Mouse (Mus musculus) intestine, postnatal 0 days (tissue): ENCODE results near the gene Sdcbp2. TPM values are rescaled to one million over a fixed set of nuclear protein-coding genes. Genes with fewer than 3 reads are reported as not detected.
A peak's percentile ranks its signal among the peaks of the same experiment; 100 is the strongest.

Experiments
- ATAC-seq: fragments of 200-750 bp; cut with Nextera tagmentation; 2 replicates; pipeline ENCODE4 v1.8.0; 2017; ENCODE audit warnings: mild to moderate bottlenecking, moderate TSS enrichment, moderate library complexity
- H3K27ac ChIP-seq: fragments of 300-500 bp; sonication (generic); 2 replicates; pipeline ENCODE4 v1.5.1; 2014; ENCODE audit warnings: mild to moderate bottlenecking, low read depth, low read length, moderate library complexity
- H3K27me3 ChIP-seq: fragments of 300-500 bp; sonication (generic); replicated peaks from 2 replicates; pipeline ENCODE4 v1.6.1; 2014; ENCODE audit warnings: low read length, mixed read lengths; ENCODE audit not compliant: control insufficient read depth, insufficient read depth
- H3K36me3 ChIP-seq: fragments of 300-500 bp; sonication (generic); 2 replicates; pipeline ENCODE4 v1.6.1; 2014; ENCODE audit warnings: mild to moderate bottlenecking, moderate library complexity; ENCODE audit not compliant: control insufficient read depth, insufficient read depth
- H3K4me1 ChIP-seq: fragments of 300-500 bp; sonication (generic); replicated peaks from 2 replicates; pipeline ENCODE4 v1.6.1; 2014; ENCODE audit warnings: antibody characterized with exemption, low read length, mixed read lengths; ENCODE audit not compliant: control insufficient read depth, insufficient read depth
- H3K4me2 ChIP-seq: fragments of 300-500 bp; sonication (generic); replicated peaks from 2 replicates; pipeline ENCODE4 v1.6.1; 2014; ENCODE audit warnings: low read depth, mild to moderate bottlenecking, moderate library complexity
- H3K4me3 ChIP-seq: fragments of 300-500 bp; sonication (generic); 2 replicates; pipeline ENCODE4 v1.5.1; 2014; ENCODE audit warnings: low read depth, low read length
- H3K9ac ChIP-seq: fragments of 300-500 bp; sonication (generic); 2 replicates; pipeline ENCODE4 v1.6.1; 2014; ENCODE audit warnings: mild to moderate bottlenecking, low read depth, low read length
- H3K9me3 ChIP-seq: fragments of 300-500 bp; sonication (generic); 2 replicates; pipeline ENCODE4 v1.6.1; 2016; ENCODE audit warnings: mixed run types; ENCODE audit not compliant: control insufficient read depth
- CTCF ChIP-seq: sonication (generic); IDR thresholded peaks from 2 replicates; pipeline ENCODE4 v1.5.1; 2016; ENCODE audit warnings: low read depth, mild to moderate bottlenecking, control low read depth, antibody characterized with exemption, moderate library complexity
- WGBS: fragments of 180-500 bp; shearing (Covaris S2); extraction: QIAGEN DNeasy Blood & Tissue Kit; methylation state at CpG from one replicate; pipeline ENCODE4 v1.1.7; 2014; 5-methylcytosine and 5-hydroxymethylcytosine counted together
- polyA plus RNA-seq: library from polyadenylated mRNA; unstranded; fragments of >200 nt; fragmentation: Nextera tagmentation; extraction: Ambion mirVana; gene quantifications from 2 replicates; pipeline ENCODE4 v1.2.1, GENCODE M21; 2015

Gene Sdcbp2
- polyA plus RNA-seq, 1 experiment from 2014 or later, result 66.7 TPM

GRCm38 (mm10) chr2:151575699-151576389, 3.4 kb downstream of the Sdcbp2 start:
- Histone ChIP-seq H3K4me1 (no peaks in the 10 kb centered on the region), H3K36me3 (no peaks in the 10 kb centered on the region), H3K9ac (peak overlapping the region; percentile 42), H3K4me3 (peak overlapping the region; percentile 34), H3K27me3 (no peaks in the 10 kb centered on the region), H3K27ac (peak overlapping the region; percentile 79), H3K9me3 (no peaks in the 10 kb centered on the region), H3K4me2 (peak overlapping the region; percentile 66)
- WGBS, result 3% methylated on average over 38 of the region's 38 CpGs
- ATAC-seq, result peak; percentile 61
- no peak for TF ChIP-seq CTCF

GRCm38 (mm10) chr2:151579183-151579582, 6.8 kb downstream of the Sdcbp2 start:
- H3K4me1 ChIP-seq, result no peaks in the 10 kb centered on the region
- H3K9me3 ChIP-seq, result no peaks in the 10 kb centered on the region
- no peak for TF ChIP-seq CTCF
- peak; percentile 69 for ATAC-seq
- no peak overlapping the region for H3K4me3 ChIP-seq
- no peak overlapping the region for H3K9ac ChIP-seq
- H3K4me2 ChIP-seq, result peak overlapping the region; percentile 6; the same call in 1 of the 2 replicates
- H3K27me3 ChIP-seq, result no peaks in the 10 kb centered on the region
- H3K36me3 ChIP-seq, result no peaks in the 10 kb centered on the region
- WGBS, result 34% methylated on average over 4 of the region's 4 CpGs
- H3K27ac ChIP-seq, result peak overlapping the region; percentile 82

GRCm38 (mm10) chr2:151580945-151581344, 8.5 kb downstream of the Sdcbp2 start:
- no peak overlapping the region for H3K4me2 ChIP-seq
- no peak overlapping the region for H3K9ac ChIP-seq
- no peaks in the 10 kb centered on the region for H3K9me3 ChIP-seq
- no peaks in the 10 kb centered on the region for H3K27me3 ChIP-seq
- TF ChIP-seq CTCF, result no peak
- no peaks in the 10 kb centered on the region for H3K4me1 ChIP-seq
- H3K36me3 ChIP-seq, result no peaks in the 10 kb centered on the region
- peak overlapping the region; percentile 46 for H3K27ac ChIP-seq
- H3K4me3 ChIP-seq, result no peak overlapping the region
- peak; percentile 71 for ATAC-seq
- WGBS, result 25% methylated on average over 1 of the region's 1 CpGs

- no peak overlapping the region for H3K9ac ChIP-seq
- no peak overlapping the region for H3K4me2 ChIP-seq
- H3K27ac ChIP-seq, result no peak overlapping the region
- no peaks in the 10 kb centered on the region for H3K4me1 ChIP-seq
- WGBS, result 44% methylated on average over 3 of the region's 3 CpGs
- no peaks in the 10 kb centered on the region for H3K27me3 ChIP-seq
- H3K4me3 ChIP-seq, result no peak overlapping the region
- peaks cover 13% of the 10 kb centered on the region; the same call in 1 of the 2 replicates for H3K36me3 ChIP-seq
- TF ChIP-seq CTCF, result peak; percentile 56
- H3K9me3 ChIP-seq, result no peaks in the 10 kb centered on the region
- no peak for ATAC-seq
These were observed 13.5 kb downstream of the Sdcbp2 start for GRCm38 (mm10) chr2:151585934-151586333.

- H3K4me1 ChIP-seq, result no peaks in the 10 kb centered on the region
- H3K4me3 ChIP-seq, result no peak overlapping the region
- ATAC-seq, result no peak
- no peak overlapping the region for H3K9ac ChIP-seq
- WGBS, result 94% methylated on average over 1 of the region's 1 CpGs
- H3K27ac ChIP-seq, result no peak overlapping the region
- TF ChIP-seq CTCF, result no peak
- no peak overlapping the region for H3K4me2 ChIP-seq
- H3K36me3 ChIP-seq, result peaks cover 13% of the 10 kb centered on the region; the same call in 1 of the 2 replicates
- H3K27me3 ChIP-seq, result no peaks in the 10 kb centered on the region
- no peaks in the 10 kb centered on the region for H3K9me3 ChIP-seq
These were observed 14.4 kb downstream of the Sdcbp2 start for GRCm38 (mm10) chr2:151586807-151587206.

- WGBS, result 62% methylated on average over 9 of the region's 9 CpGs
- no peaks in the 10 kb centered on the region for H3K27me3 ChIP-seq
- H3K4me3 ChIP-seq, result no peak overlapping the region
- ATAC-seq, result no peak
- no peak overlapping the region for H3K9ac ChIP-seq
- H3K36me3 ChIP-seq, result peaks cover 13% of the 10 kb centered on the region; the same call in 1 of the 2 replicates
- no peak for TF ChIP-seq CTCF
- H3K27ac ChIP-seq, result no peak overlapping the region
- no peaks in the 10 kb centered on the region for H3K9me3 ChIP-seq
- no peaks in the 10 kb centered on the region for H3K4me1 ChIP-seq
- H3K4me2 ChIP-seq, result no peak overlapping the region
These were observed 14.9 kb downstream of the Sdcbp2 start for GRCm38 (mm10) chr2:151587306-151587705.
